Mouse (Mus musculus) G1E (cell line): ENCODE results near the gene Fam129a. TPM values are rescaled to one million over a fixed set of nuclear protein-coding genes. Genes with fewer than 3 reads are reported as not detected.
"Not testable (repeated sequence)": the region's sequence is repeated elsewhere in the genome, so short reads cannot be mapped to it uniquely, and the experiment has no call there.

Experiments
- ATAC-seq: 2 replicates; pipeline ENCODE4 v1.8.0; 2016; ENCODE audit warnings: mild to moderate bottlenecking; ENCODE audit not compliant: insufficient number of reproducible peaks, poor library complexity, low FRiP score, severe bottlenecking; ENCODE audit errors: extremely low read depth
- DNase-seq: peaks from one replicate; pipeline ENCODE4 v3.0.0; 2012; ENCODE audit warnings: low spot score
- H3K27me3 ChIP-seq: 2 replicates; pipeline ENCODE4 v1.6.1; 2012; ENCODE audit warnings: mild to moderate bottlenecking, low read length, inconsistent platforms; ENCODE audit not compliant: insufficient read depth
- H3K36me3 ChIP-seq: replicated peaks from 2 replicates; pipeline ENCODE3; 2012; ENCODE audit warnings: mild to moderate bottlenecking, inconsistent platforms
- H3K4me1 ChIP-seq: 2 replicates; pipeline ENCODE4 v1.6.1; 2012; ENCODE audit warnings: low read depth, low read length, inconsistent platforms, mixed read lengths; ENCODE audit not compliant: insufficient read depth
- H3K4me3 ChIP-seq: 2 replicates; pipeline ENCODE4 v1.5.1; 2012; ENCODE audit warnings: low read depth, mild to moderate bottlenecking, inconsistent platforms, low read length, moderate library complexity, mixed read lengths
- H3K9me3 ChIP-seq: replicated peaks from 2 replicates; pipeline ENCODE4 v1.6.1; 2012; ENCODE audit warnings: inconsistent platforms
- CTCF ChIP-seq: IDR thresholded peaks from 2 replicates; pipeline ENCODE4 v1.5.1; 2012; ENCODE audit warnings: low read depth, low read length, inconsistent platforms, mixed read lengths
- GATA1 ChIP-seq: IDR thresholded peaks from 2 replicates; pipeline ENCODE4 v1.6.1; 2012; ENCODE audit warnings: borderline replicate concordance, low read length, inconsistent platforms, mixed read lengths
- GATA2 ChIP-seq: IDR thresholded peaks from 2 replicates; pipeline ENCODE4 v1.6.1; 2012; ENCODE audit warnings: low read depth, low read length, inconsistent platforms, borderline replicate concordance
- POLR2AphosphoS5 ChIP-seq: IDR thresholded peaks from 2 replicates; pipeline ENCODE4 v1.6.1; 2012; ENCODE audit warnings: low read depth, low read length, inconsistent platforms; ENCODE audit not compliant: insufficient replicate concordance
- TAL1 ChIP-seq: conservative IDR thresholded peaks from 2 replicates; pipeline ENCODE4 v1.6.1; 2012; ENCODE audit warnings: low read depth, low read length, inconsistent platforms, mixed read lengths
- polyA plus RNA-seq: library from polyadenylated mRNA; stranded (reverse); fragments of >175 nt; gene quantifications from 2 replicates; pipeline ENCODE4 v1.2.3, GENCODE M21; 2012
- total RNA-seq, 2 experiments: library from RNA; stranded (forward) in 1 of 2; stranded (reverse) in 1 of 2; fragments of 200-1000 nt in 1 of 2; fragments of >200 nt in 1 of 2; fragmentation: Nextera tagmentation in 1 of 2; gene quantifications; 2 replicates each; pipeline ENCODE4 v1.2.3; 2014 to 2017

Gene Fam129a
- total and polyA plus RNA-seq, 3 experiments: 0.60 TPM; not detected in 2

- DNase-seq (no peak), ATAC-seq (no peak)
- Histone ChIP-seq H3K9me3 (no peaks in the 10 kb centered on the region), H3K4me3 (no peak overlapping the region), H3K27me3 (peaks cover 7% of the 10 kb centered on the region), H3K36me3 (no peaks in the 10 kb centered on the region), H3K4me1 (no peaks in the 10 kb centered on the region)
- TF ChIP-seq TAL1: no peak
- no peak for TF ChIP-seq POLR2AphosphoS5
- no peak for TF ChIP-seq GATA1
- no peak for TF ChIP-seq CTCF
- TF ChIP-seq GATA2: no peak
These were observed 24.8 kb downstream of the Fam129a start for GRCm38 (mm10) chr1:151595600-151596299.

DNA sequence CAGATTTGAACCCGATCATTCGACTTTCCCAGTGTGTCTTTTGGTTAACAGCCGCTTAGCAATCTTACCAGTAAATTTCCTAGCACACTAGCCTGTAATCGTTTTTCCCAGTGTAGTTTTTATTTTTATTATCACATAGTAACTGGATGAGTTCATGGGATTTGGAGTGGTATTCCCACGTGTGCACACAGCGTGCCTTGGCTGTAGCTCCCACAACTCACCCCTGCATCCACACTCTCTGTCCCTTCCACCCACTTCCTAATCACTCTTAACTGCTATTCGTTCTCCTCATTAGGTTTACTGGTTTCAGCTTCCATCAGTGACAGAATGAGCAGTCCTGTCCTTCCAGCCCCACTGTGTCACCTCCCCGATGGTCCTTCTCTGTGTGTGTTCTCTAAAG is 25.6 kb downstream of the Fam129a start:
- TF ChIP-seq POLR2AphosphoS5: no peak
- TF ChIP-seq TAL1: no peak
- no peak for TF ChIP-seq GATA2
- no peak for TF ChIP-seq GATA1
- no peak for TF ChIP-seq CTCF
- H3K4me1 ChIP-seq: no peaks in the 10 kb centered on the region
- H3K36me3 ChIP-seq: no peaks in the 10 kb centered on the region
- no peaks in the 10 kb centered on the region for H3K9me3 ChIP-seq
- ATAC-seq: no peak
- no peak for DNase-seq
- H3K4me3 ChIP-seq: no peak overlapping the region
- peaks cover 9% of the 10 kb centered on the region for H3K27me3 ChIP-seq

GRCm38 (mm10) chr1:151597677-151598297 is 26.8 kb downstream of the Fam129a start:
- no peaks in the 10 kb centered on the region for H3K36me3 ChIP-seq
- no peak for ATAC-seq
- H3K4me3 ChIP-seq: no peak overlapping the region
- TF ChIP-seq CTCF (no peak), TAL1 (no peak), GATA2 (no peak)
- H3K27me3 ChIP-seq: peaks cover 5% of the 10 kb centered on the region
- no peaks in the 10 kb centered on the region for H3K9me3 ChIP-seq
- H3K4me1 ChIP-seq: no peaks in the 10 kb centered on the region
- no peak for DNase-seq

DNA sequence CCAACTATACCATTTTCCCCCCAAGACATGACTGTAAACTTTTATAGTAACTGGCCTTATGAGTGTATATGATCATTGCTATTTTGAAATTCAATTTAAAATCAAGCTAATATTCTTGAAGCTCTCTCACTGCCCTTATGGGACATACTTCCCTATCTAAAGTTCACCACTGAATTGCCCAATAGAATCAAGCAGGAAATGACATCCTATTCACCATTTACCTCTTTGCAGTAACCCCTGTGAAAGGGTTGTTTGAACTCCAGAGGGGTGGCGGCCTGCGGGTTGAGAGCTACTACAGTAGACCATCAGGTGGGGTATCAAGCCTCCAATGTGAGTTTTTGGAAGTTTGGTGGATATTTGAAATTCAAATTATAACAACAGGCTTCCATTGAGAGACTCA is 27.9 kb downstream of the Fam129a start:
- H3K36me3 ChIP-seq: no peaks in the 10 kb centered on the region
- peaks cover 7% of the 10 kb centered on the region for H3K27me3 ChIP-seq
- H3K4me1 ChIP-seq: no peaks in the 10 kb centered on the region
- ATAC-seq: no peak
- H3K4me3 ChIP-seq: no peak overlapping the region
- DNase-seq: no peak
- H3K9me3 ChIP-seq: no peaks in the 10 kb centered on the region
- no peak for TF ChIP-seq GATA1

GRCm38 (mm10) chr1:151604328-151604727 is 33.3 kb downstream of the Fam129a start:
- no peak for ATAC-seq
- no peak for DNase-seq
- no peak overlapping the region for H3K4me3 ChIP-seq

GRCm38 (mm10) chr1:151607957-151608356 is 37.0 kb downstream of the Fam129a start:
- H3K9me3 ChIP-seq, H3K4me3 ChIP-seq, DNase-seq, H3K4me1 ChIP-seq, H3K36me3 ChIP-seq, ATAC-seq: not testable (repeated sequence)
- H3K27me3 ChIP-seq: peaks cover 16% of the 10 kb centered on the region

More at GRCm38 (mm10) chr1:151604328-151604727, 33.3 kb downstream of the Fam129a start:
- Histone ChIP-seq H3K27me3 (peaks cover 4% of the 10 kb centered on the region), H3K9me3 (no peaks in the 10 kb centered on the region), H3K36me3 (no peaks in the 10 kb centered on the region), H3K4me1 (no peaks in the 10 kb centered on the region)
- TF ChIP-seq GATA2: no peak
- TF ChIP-seq POLR2AphosphoS5: no peak
- TF ChIP-seq GATA1: no peak
- no peak for TF ChIP-seq CTCF
- TF ChIP-seq TAL1: no peak

DNA sequence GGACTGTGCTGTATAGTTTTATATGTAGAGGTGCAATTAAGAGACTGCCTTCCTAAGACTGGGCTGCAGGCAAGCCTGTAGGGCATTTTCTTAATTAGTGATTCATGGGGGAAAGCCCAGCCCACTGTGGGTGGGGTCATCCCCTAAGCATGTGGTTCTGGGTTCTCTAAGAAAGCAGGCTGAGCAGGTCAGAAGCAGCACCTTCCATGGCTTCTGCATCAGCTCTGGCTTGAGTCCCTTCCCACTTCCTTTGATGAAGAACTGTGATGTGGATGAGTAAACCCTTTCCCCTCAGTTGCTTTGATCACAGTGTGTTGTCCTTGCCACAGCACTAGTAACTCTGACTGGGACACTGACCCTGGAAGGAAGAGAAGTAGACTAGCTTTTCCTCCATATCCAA is 39.6 kb downstream of the Fam129a start:
- H3K36me3 ChIP-seq: no peaks in the 10 kb centered on the region
- ATAC-seq (no peak), DNase-seq (no peak)
- peaks cover 15% of the 10 kb centered on the region for H3K27me3 ChIP-seq
- TF ChIP-seq CTCF: no peak
- H3K9me3 ChIP-seq: no peaks in the 10 kb centered on the region
- H3K4me1 ChIP-seq: peaks cover 2% of the 10 kb centered on the region; the same call in 1 of the 2 replicates
- H3K4me3 ChIP-seq: no peak overlapping the region
